Mouse (Mus musculus) heart, adult 2 months (tissue): Measurements from ENCODE around the gene Popdc2. TPM values are rescaled to one million over a fixed set of nuclear protein-coding genes. Genes with fewer than 3 reads are reported as not detected.

Experiments used
- DNase-seq, 2 experiments: peaks; one replicate each; pipeline ENCODE4 v3.0.0; 2021
- H3K27ac ChIP-seq: fragments of 200-600 bp; 2 replicates; pipeline ENCODE4 v1.8.1; 2022
- H3K27me3 ChIP-seq: fragments of 200-500 bp; 2 replicates; pipeline ENCODE4 v1.6.1; 2012; ENCODE audit warnings: mild to moderate bottlenecking, low read length, inconsistent platforms, mixed read lengths; ENCODE audit not compliant: control insufficient read depth, insufficient read depth
- H3K36me3 ChIP-seq: fragments of 200-500 bp; 2 replicates; pipeline ENCODE4 v1.6.1; 2012; ENCODE audit warnings: low read length, inconsistent platforms; ENCODE audit not compliant: control insufficient read depth, insufficient read depth
- H3K4me1 ChIP-seq: fragments of 200-500 bp; 2 replicates; pipeline ENCODE4 v1.6.1; 2011; ENCODE audit warnings: low read length; ENCODE audit not compliant: control insufficient read depth, insufficient read depth
- H3K4me3 ChIP-seq: fragments of 200-600 bp; 2 replicates; pipeline ENCODE4 v1.8.1; 2022
- H3K79me2 ChIP-seq: fragments of 200-500 bp; replicated peaks from 2 replicates; pipeline ENCODE4 v1.6.1; 2012; ENCODE audit warnings: mild to moderate bottlenecking, inconsistent platforms, low read length, moderate library complexity, mixed read lengths; ENCODE audit not compliant: control insufficient read depth, insufficient read depth
- H3K9ac ChIP-seq: fragments of 200-500 bp; 2 replicates; pipeline ENCODE4 v1.6.1; 2012; ENCODE audit warnings: low read depth, mild to moderate bottlenecking, control low read depth, inconsistent platforms, low read length, mixed read lengths
- CTCF ChIP-seq: fragments of 200-600 bp; IDR thresholded peaks from 2 replicates; pipeline ENCODE4 v1.8.1; 2022; ENCODE audit warnings: antibody characterized with exemption, mild to moderate bottlenecking, moderate library complexity
- EP300 ChIP-seq: fragments of 200-500 bp; IDR thresholded peaks from 2 replicates; pipeline ENCODE4 v1.6.1; 2011; ENCODE audit warnings: low read depth, low read length, control low read depth; ENCODE audit not compliant: insufficient read depth
- POLR2A ChIP-seq: fragments of 200-500 bp; IDR thresholded peaks from 2 replicates; pipeline ENCODE4 v1.6.1; 2011; ENCODE audit warnings: mild to moderate bottlenecking, low read depth, low read length, control low read depth; ENCODE audit not compliant: insufficient read depth
- WGBS: fragments of 180-500 bp; shearing (Covaris S2); methylation state at CpG from one replicate; pipeline ENCODE4 v1.1.7; 2018; 5-methylcytosine and 5-hydroxymethylcytosine counted together
- intact Hi-C: fragments of 180-260 bp; cut with DNase I; formaldehyde crosslinking; loops from one replicate; pipeline ENCODE4 v1.15.1; 2025
- polyA plus RNA-seq: library from polyadenylated mRNA; depleted of rRNA; stranded (reverse); fragments of >200 nt; gene quantifications from 2 replicates; pipeline ENCODE4 v1.2.3, GENCODE M21; 2012
- total RNA-seq, 2 experiments: library from RNA; stranded (reverse); gene quantifications; 2 replicates each; pipeline ENCODE4 v1.2.3; 2021

The Popdc2 gene
- total and polyA plus RNA-seq, 3 experiments: 462 to 695 (median 476) TPM

DNA sequence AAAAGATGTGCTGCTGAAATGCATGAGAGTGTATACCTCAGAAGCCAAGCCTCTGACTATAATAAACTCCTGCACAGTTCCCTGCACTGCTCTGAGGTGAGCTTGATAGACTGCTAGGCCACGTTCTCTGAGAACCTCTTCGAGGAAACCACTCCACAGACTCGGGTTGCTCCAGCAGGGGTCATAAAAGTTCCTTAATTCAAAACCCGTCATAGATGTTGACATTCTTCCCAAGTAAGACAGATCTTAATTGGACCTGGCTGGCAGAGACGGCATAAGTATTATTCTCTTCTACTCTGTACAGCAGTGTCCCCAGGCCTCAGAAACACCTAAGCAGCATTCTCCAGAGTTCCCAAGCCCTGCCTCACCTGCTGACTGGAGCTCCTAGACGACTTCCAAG lies 11.1 kb upstream of the Popdc2 start:
- Histone ChIP-seq H3K9ac (no peak overlapping the region), H3K4me3 (no peak overlapping the region)

DNA sequence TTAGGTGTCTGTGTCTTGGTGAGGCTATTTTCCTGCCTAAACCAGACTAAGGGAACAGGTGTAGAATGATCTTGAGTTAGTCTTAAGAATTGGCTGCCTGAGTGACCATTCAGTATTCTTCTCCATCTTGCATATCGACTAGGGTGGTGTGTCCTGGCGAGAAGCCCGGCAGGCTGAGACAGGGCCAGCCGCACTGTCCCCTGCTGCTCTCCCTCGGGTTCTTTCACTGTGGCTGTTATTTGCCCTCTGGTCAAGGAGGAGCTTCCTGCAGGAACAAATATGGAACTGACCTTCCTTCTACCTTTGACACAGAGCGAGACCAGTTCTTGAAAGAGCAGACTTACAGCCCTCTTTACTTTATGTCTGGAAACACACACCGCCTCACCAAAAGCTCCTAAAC lies 10.0 kb upstream of the Popdc2 start:
- 18% methylated on average over 7 of the region's 7 CpGs for whole genome bisulfite sequencing
- no peaks in the 10 kb centered on the region for H3K27me3 ChIP-seq
- 0 out of 2 replicates have a peak overlapping the region, but pooled peaks have one; percentile 30 for H3K9ac ChIP-seq
- H3K27ac ChIP-seq: peak overlapping the region; percentile 61
- TF ChIP-seq CTCF (no peak), EP300 (peak; percentile 47; the same call in 1 of the 2 replicates)
- peaks cover 38% of the 10 kb centered on the region for H3K36me3 ChIP-seq
- H3K79me2 ChIP-seq: 0 out of 2 replicates have a peak, but pooled peaks cover 3% of the 10 kb centered on the region
- peak; percentile 59 to 72 for DNase-seq
- peaks cover 10% of the 10 kb centered on the region for H3K4me1 ChIP-seq
- no peak overlapping the region for H3K4me3 ChIP-seq
- intact Hi-C loops: no loop called here

More for the DNA sequence above, 11.1 kb upstream of the Popdc2 start:
- TF ChIP-seq CTCF (peak; percentile 28), POLR2A (no peak), EP300 (no peak)
- intact Hi-C loops: loop anchor here (1.0 kb wide), 1 partner anchor 11 kb away; the partner anchor contains the start of gene Popdc2
- H3K27me3 ChIP-seq: no peaks in the 10 kb centered on the region
- 44% methylated on average over 6 of the region's 6 CpGs for WGBS
- peaks cover 36% of the 10 kb centered on the region for H3K36me3 ChIP-seq
- DNase-seq: no peak
- H3K4me1 ChIP-seq: peaks cover 8% of the 10 kb centered on the region
- H3K79me2 ChIP-seq: 0 out of 2 replicates have a peak, but pooled peaks cover 3% of the 10 kb centered on the region
- peak overlapping the region; percentile 61 for H3K27ac ChIP-seq

DNA sequence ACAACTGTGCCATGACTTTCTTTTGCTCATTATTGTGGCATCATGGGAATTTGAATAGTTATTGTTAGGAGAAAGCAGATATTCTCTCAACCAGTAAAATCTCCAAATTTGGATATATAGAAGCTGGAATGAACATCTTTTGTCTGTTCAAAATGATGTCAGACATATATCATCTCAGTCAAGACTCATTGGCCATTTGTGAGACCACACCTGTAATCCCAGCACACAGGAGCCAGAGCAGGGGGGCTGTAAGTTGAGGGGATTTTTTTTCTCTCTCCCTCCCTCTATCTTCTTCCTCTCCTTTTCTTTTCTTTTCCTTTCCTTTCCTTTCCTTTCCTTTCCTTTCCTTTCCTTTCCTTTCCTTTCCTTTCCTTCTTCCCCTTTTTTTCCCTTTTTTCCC lies 9.2 kb upstream of the Popdc2 start:
- H3K27me3 ChIP-seq: no peaks in the 10 kb centered on the region
- peaks cover 36% of the 10 kb centered on the region for H3K36me3 ChIP-seq
- TF ChIP-seq EP300 (no peak), POLR2A (no peak), CTCF (no peak)
- DNase-seq: no peak
- no peak overlapping the region for H3K4me3 ChIP-seq
- H3K27ac ChIP-seq: peak overlapping the region; percentile 61
- peaks cover 8% of the 10 kb centered on the region for H3K4me1 ChIP-seq
- 0 out of 2 replicates have a peak, but pooled peaks cover 3% of the 10 kb centered on the region for H3K79me2 ChIP-seq
- no peak overlapping the region for H3K9ac ChIP-seq
- intact Hi-C loops: no loop called here

DNA sequence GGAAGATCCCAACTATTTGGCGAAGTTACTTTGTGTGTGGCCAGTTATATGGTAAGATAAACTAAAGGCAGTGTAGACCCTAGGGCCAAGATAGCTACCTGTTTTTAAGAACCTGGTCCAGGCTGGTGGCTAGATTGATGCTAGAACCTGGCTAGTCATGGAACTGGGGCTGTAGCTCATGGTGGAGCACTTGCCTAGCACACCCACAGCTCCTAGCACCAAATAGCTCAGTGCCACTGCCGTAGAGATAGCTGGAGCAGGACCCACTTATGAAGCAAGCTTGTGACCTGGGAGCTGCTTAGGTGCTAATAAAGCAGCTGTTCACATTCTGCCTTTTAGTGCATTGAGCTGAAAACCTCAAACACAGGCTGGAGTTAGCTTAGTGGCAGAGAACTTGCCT lies 8.4 kb upstream of the Popdc2 start:
- H3K36me3 ChIP-seq: peaks cover 28% of the 10 kb centered on the region
- no peak for DNase-seq
- H3K27ac ChIP-seq: peak overlapping the region; percentile 31; the same call in 1 of the 2 replicates
- TF ChIP-seq POLR2A: no peak
- TF ChIP-seq EP300: no peak
- no peak for TF ChIP-seq CTCF
- no peak overlapping the region for H3K4me3 ChIP-seq
- H3K27me3 ChIP-seq: no peaks in the 10 kb centered on the region
- 84% methylated on average over 2 of the region's 2 CpGs for WGBS
- H3K4me1 ChIP-seq: peaks cover 4% of the 10 kb centered on the region; the same call in 1 of the 2 replicates
- H3K79me2 ChIP-seq: 0 out of 2 replicates have a peak, but pooled peaks cover 1% of the 10 kb centered on the region
- no peak overlapping the region for H3K9ac ChIP-seq
- intact Hi-C loops: no loop called here

DNA sequence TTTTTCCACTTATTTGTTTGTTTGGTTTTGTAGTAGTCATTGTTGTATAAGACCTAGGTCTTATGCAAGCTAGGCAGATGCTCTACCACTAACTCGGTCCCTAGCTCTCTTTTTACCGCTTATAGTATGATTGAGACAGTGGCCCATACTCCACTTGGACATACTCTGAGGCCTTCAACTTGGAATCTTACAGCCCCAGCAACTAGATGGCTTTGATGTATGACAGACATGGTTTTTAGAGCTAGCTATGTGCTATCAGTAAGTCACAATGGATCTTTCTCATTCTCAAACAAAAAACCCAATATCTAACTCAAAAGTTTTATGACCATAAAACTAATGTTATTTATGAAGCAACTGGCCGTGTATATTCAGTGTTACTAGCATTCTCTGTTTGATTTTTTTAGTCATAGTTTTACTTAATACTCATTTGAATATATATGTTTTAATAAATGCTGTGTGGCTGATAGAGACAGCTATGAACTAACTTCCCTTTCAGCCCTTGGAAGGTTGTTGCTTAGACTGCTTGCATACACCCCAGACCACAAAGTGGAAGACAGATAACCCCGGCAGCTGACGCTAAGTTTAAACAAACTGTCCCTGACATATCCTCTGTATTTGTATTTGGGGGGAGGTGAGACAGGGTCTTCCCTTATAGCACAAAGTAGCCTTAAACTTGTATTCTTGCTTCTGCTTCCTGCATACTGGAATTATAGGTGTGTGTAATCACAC lies 7.7 kb upstream of the Popdc2 start:
- 68% methylated on average over 5 of the region's 5 CpGs for WGBS
- Histone ChIP-seq H3K79me2 (no peaks in the 10 kb centered on the region), H3K9ac (no peak overlapping the region), H3K36me3 (peaks cover 26% of the 10 kb centered on the region), H3K27me3 (no peaks in the 10 kb centered on the region), H3K27ac (no peak overlapping the region; the same call in 1 of the 2 replicates), H3K4me3 (no peak overlapping the region), H3K4me1 (peaks cover 4% of the 10 kb centered on the region; the same call in 1 of the 2 replicates)
- no peak for DNase-seq
- TF ChIP-seq EP300 (no peak), CTCF (no peak), POLR2A (no peak)
- intact Hi-C loops: no loop called here

DNA sequence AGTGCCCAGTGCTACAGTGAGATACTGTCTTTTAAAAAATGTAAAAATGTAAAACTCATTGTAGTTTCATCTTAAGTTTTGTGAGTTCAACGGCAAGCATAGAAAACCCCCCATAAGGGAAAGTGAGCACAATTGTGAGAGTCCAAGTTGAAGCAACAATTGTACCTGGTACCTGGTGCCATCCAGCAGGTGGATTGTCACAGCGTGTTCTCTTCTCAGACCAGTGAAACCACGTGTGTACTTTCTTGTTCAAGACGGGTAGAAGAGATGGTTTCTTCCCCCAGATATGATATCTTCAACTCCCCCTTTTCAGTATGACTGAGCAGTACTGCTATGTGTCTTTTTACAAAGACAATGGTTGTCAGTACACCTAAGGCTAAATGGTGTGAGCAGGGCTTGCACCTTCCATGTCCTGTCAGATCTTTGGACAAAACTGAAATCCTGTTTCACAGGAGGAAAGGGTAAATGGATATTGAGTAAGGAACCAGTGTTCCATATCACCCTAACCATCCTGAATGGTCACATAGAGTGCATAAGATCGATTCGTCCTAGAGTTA lies 3.7 kb upstream of the Popdc2 start:
- Histone ChIP-seq H3K9ac (no peak overlapping the region), H3K4me1 (peaks cover 6% of the 10 kb centered on the region), H3K27me3 (no peaks in the 10 kb centered on the region), H3K79me2 (no peaks in the 10 kb centered on the region), H3K36me3 (peaks cover 4% of the 10 kb centered on the region; the same call in 1 of the 2 replicates), H3K4me3 (no peak overlapping the region), H3K27ac (no peak overlapping the region)
- DNase-seq: no peak
- WGBS: 89% methylated on average over 6 of the region's 6 CpGs
- TF ChIP-seq CTCF (no peak), POLR2A (no peak), EP300 (no peak)
- intact Hi-C loops: no loop called here
